Mouse (Mus musculus) heart, postnatal 36 days (tissue): ENCODE results near the gene Mpi. TPM values are rescaled to one million over a fixed set of nuclear protein-coding genes. Genes with fewer than 3 reads are reported as not detected.
A peak's percentile ranks its signal among the peaks of the same experiment; 100 is the strongest.

Source experiments
- DNase-seq, 2 experiments: peaks; one replicate each; pipeline ENCODE4 v3.0.0; 2021 to 2022
- intact Hi-C: fragments of 180-260 bp; cut with DNase I; formaldehyde crosslinking; loops from one replicate; pipeline ENCODE4 v1.15.1; 2025
- total RNA-seq, 2 experiments: library from RNA; stranded (reverse); gene quantifications; 2 replicates each; pipeline ENCODE4 v1.2.3; 2021

Mpi gene
- total RNA-seq, 2 experiments from 2014 or later = 129 to 161 TPM

DNA sequence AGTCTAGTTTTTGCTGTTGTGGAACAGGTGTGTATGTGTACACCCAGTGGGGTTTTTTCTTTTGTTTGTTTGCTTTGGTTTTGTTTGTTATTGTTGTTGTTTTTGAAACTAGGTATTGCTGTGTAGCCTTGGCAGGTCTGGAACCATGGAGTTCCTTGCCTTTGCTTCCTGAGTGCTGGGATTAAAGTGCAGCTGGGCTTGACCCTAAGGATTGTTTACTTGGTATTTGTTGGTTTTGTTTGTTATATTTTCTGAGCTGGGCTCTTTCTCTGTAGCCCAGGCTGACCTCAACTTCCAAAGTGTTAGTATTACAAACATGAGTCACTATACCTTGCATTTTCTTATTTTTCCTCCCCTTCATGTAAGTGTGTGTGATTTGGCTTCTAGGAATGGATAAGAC, 26.1 kb downstream of the Mpi start:
- DNase-seq = no peak
- intact Hi-C loops = loop anchor here (10.0 kb wide), 2 partner anchors 228 to 452 kb away; partner anchors contain the start of gene Sin3a

DNA sequence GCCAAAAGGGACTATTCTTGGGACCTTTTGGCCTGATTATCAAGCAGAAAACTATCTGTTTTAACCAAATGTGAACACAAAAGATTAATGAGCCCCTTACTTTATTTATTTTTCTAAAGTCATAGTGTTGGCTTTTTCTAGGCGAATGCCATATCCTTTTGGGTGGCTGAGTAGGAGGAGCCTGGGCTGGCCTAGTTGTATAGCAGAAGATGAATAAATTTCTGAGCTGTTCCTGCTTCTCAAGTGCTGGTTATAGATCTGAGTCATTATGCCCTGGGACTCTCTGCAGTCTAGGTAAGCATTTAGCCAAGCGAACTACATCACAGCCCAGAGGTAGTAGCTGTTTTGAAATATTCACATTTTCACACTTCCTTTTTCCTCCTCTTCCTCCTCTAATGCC, 27.0 kb downstream of the Mpi start:
- intact Hi-C loops = loop anchor here (10.0 kb wide), 2 partner anchors 229 to 451 kb away; partner anchors contain the start of gene Sin3a
- DNase-seq = no peak

DNA sequence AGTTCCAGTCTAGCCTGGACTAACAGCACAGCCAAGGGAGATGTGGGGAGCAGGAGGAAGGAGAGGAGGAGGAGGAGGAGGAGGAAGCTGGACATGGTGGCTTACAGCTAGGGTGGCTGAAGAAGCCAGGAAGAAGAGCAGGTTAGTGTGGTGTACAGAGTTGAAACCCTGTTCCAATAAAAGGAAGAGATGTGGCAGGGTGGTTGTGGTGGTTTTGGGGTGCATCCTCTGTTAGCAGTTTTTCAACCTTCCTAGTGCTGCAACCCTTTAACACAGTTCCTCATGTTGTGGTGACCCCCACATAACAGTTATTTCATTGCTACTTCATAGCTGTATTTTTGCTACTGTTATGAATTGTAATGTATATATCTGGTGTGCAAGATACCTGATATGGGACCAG, 28.1 kb downstream of the Mpi start:
- intact Hi-C loops = loop anchor here (5.0 to 10.0 kb wide), 3 partner anchors 118 to 450 kb away; partner anchors contain the start of gene Sin3a
- DNase-seq = no peak

DNA sequence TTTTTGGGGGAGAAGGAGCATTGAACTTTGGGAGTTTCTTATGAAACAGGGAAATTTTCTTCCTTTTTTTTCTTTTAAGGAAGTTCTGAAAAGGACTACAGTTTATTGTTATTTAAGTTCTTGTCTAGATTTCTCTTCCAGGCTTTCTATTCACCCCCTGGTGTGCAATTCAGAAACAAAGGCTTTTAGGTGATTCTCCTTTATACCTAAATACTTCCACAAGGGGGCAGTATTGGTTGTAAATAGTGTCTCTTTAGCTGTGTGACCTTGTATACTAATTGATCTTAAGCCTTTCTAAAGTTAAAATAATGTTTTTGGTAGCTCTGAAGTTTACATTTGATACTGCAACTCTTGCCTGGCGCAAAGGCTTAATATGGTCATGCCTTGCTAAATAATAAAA, 28.8 kb downstream of the Mpi start:
- DNase-seq = no peak
- intact Hi-C loops = loop anchor here (2.0 to 10.0 kb wide), 4 partner anchors 119 to 449 kb away; partner anchors contain the start of gene Sin3a

DNA sequence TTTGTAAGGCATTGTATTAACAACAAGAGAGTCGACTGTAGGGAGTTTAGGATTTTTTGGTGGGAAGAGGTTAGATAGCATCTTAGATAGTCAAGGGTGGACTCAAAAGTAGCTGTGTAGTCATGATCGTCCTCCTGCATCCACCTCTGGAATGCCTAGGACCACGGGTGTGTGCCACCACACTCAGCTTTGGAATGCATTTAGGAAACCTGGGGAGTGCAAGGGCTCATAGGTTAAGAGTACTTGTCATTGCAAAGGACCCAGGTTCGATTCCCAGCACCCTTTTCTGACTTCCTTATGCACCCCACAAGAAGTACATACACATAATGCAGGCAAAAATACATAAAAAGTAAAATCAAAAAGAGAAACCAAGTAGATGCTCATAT, 29.7 kb downstream of the Mpi start:
- no peak for DNase-seq
- intact Hi-C loops = loop anchor here (2.0 to 10.0 kb wide), 4 partner anchors 119 to 448 kb away; partner anchors contain the start of gene Sin3a

DNA sequence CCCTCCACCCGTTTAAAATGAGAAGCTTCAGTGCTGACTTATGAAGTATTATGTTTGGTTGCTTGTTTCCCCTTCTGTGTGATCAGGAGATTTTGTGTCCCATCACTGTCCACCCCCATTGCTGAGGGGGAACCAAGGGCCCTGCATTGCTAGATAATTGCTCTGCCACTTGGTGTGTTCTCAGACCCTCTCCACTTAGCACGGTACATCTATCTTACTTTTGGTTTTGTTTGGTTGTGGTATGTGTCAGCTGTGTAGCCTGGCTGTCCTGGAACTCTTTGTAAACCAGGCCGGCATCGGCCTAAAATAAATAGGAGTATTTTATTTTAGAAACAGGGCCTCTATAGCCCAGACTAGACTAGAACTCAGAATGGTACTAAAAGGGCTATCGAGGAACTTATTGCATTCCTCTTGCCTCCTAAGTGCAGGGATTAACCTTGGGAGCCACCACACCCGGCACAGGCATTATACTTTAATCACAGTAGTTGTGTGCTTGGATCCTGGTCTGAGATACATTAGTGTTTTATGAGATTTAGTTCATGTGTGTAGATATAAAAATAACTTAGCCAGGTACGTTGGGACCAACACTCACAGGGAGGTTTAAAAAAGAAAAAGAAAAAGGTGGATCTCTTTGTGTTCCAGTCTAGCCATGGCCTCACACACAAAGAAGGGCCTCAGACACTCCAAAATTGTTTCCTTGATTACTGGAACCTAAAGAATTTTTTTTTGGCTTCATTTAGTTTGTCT, 30.3 kb downstream of the Mpi start:
- DNase-seq = no peak
- intact Hi-C loops = loop anchor here (2.0 to 10.0 kb wide), 4 partner anchors 120 to 447 kb away; partner anchors contain the start of gene Sin3a

DNA sequence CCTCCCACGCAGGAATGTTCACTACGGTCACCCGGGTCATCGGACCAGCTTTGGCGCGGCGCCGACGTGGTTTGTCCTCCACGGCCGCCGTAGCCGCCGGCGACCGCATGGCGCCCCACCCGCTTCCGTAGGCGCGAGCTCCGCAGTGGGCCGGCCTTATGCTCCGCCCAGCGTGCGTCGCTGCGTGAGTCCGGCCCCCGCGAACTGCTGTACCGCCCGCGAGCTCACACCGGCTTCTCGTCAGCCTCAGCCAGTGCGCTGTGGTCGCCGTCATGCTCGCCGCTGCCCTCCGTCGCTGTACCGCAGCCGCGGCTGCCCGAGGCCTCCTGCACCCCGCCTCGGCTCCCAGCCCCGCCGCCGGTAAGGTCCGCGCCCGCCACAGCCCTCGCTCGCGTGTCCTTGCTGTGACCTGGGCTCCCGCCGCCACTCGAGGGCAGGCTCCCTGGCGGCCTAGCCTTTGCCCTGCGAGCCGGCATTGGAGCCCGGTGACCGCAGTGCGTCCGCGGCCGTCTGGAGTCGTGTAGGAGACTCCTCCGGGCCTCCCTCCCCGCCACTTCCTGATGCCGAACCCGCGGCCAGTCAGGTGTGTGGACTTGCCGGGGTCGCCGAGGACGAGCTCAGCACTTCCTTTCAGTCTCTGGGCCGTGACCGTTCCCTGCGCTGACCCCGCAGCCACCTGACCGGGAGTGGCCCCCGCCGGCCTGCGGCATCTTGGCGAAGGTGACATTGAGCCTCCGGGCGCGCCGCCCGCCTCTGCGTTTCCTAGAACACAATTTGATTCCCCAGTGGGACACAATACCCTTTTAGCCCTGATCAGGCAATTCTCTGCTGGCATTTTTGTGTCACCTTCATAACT, 31.3 kb downstream of the Mpi start, which contains the start of gene Cox5a:
TSS of gene Cox5a (plus strand) at position 219 of the 856 bp plus-strand sequence.
- intact Hi-C loops = loop anchor here (5.0 to 10.0 kb wide), 3 partner anchors 121 to 446 kb away; partner anchors contain the start of gene Sin3a
- DNase-seq = peak; percentile 97

DNA sequence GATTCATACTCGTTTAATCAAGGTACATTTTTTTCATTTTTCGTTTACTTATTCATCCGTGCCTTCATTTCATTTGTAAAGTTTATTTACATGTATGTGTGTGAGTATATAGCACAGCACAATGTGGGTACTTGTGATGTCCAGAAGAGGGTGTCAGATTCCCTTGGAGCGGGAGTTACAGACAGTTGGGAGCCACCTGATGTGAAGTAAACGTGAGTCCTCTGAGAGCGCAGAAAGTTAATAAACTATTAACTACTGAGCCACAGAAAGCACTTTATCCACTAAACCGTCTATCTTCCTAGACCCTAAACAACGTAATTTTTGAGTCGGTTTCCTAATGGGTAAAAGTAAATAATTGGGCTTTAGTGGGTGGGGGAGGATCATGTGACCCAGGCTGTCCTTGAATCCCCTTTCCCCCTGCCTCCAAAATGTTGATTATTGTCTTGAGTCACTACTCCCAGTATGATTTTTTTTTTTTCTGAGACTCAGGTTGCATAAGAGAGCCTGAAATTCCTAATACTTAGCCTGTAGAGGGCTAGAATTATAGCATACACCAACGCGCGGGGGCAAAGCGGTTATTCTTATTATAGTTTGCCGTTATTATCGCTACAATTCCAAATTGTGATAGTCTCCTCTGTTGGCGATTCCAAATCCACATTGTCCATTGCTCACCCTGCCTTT, 32.0 kb downstream of the Mpi start:
- intact Hi-C loops = loop anchor here (5.0 to 10.0 kb wide), 3 partner anchors 122 to 446 kb away; partner anchors contain the start of gene Sin3a
- DNase-seq = no peak

DNA sequence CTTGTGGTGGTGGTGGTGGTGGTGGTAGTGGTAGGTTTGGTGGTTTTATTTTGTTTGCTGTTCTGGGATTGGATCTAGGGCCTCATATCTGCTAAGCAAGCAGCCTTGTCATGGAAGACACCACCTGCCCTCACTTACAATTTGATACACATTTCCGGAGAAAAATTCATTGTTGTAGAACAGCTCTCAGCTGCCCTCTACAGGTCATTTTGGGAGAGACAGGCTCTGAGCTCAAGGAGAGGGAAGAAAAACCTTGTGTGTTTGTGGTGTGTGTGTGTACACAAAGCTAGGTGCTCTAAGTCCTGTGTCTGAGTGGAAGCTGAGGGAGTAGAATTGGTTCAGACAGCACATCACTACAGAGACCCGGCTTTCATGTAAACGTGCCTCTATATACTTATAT, 35.5 kb downstream of the Mpi start:
- intact Hi-C loops = loop anchor here (1.0 to 5.0 kb wide), 3 partner anchors 32 to 310 kb away; no protein-coding TSS in a partner anchor
- peak; percentile 68 to 78 for DNase-seq

DNA sequence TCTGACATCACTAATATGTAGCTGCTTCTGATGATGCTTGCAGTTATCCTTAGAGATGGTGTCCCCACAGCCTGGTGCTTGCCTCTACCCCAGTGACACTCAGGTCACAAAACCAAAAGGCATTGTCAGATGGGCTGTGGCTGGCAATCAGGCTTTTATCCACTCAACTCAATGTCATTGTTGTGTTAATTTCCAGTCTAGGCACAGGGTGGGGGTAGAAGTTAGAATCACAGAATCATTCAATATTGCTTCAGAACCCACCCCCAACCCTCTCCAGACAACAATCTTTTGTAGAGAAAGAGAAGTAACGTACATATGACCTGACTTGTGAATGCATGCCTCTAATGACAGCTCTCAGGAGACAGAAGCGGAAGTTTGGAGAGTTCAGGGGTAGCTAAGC, 42.0 kb downstream of the Mpi start:
- no peak for DNase-seq
- intact Hi-C loops = no loop called here

DNA sequence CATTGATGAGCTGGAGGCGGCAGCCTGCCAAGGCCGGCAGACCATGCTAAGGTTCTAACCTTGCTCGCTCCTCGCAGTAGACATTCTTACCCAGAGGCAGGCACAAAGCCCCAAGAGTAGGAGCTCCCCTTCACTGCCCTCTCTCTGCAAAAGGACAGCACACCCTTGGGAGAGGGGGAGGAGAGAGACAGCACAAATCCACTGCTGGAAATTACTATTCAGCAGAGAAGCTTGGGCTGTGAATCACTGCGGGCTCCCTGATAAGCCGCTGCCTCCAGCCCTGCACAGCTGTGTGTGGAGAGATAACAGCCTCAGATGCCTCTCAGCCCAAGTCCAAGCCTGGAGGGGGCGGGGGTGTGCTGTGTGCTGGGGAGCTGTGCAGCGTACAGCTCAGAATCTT, 46.9 kb downstream of the Mpi start:
- peak; percentile 60 to 63 for DNase-seq
- intact Hi-C loops = no loop called here

DNA sequence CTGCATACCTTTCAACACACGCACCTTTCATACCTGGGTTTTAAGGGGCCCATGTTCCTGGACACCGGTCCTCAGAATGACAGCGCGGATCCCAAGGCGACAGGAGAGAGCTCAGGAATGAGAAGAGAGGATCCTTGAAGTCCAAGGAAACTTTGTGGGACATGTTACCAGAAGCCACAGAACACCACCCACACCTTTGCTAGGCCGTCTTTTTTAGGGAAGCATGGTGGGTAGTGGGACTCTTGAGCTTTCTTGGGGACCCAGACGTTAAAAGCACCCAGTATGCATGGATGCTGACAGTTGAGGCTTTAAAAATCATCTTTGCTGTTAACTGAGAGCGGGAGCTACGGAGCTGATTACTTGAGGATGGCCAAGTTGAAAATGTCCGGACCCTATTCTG, 47.7 kb downstream of the Mpi start:
- intact Hi-C loops = no loop called here
- no peak for DNase-seq

DNA sequence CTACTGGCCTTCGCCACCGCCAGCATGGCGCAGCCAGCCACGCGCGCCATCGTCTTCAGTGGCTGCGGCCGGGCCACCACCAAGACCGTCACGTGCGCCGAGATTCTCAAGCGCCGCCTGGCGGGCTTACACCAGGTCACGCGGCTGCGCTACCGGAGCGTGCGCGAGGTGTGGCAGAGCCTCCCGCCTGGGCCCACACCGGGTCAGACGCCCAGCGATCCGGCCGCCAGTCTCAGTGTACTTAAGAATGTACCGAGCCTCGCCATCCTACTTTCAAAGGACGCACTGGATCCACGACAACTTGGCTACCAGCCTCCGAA, 48.2 kb downstream of the Mpi start:
- DNase-seq = peak; percentile 57 to 63
- intact Hi-C loops = no loop called here

DNA sequence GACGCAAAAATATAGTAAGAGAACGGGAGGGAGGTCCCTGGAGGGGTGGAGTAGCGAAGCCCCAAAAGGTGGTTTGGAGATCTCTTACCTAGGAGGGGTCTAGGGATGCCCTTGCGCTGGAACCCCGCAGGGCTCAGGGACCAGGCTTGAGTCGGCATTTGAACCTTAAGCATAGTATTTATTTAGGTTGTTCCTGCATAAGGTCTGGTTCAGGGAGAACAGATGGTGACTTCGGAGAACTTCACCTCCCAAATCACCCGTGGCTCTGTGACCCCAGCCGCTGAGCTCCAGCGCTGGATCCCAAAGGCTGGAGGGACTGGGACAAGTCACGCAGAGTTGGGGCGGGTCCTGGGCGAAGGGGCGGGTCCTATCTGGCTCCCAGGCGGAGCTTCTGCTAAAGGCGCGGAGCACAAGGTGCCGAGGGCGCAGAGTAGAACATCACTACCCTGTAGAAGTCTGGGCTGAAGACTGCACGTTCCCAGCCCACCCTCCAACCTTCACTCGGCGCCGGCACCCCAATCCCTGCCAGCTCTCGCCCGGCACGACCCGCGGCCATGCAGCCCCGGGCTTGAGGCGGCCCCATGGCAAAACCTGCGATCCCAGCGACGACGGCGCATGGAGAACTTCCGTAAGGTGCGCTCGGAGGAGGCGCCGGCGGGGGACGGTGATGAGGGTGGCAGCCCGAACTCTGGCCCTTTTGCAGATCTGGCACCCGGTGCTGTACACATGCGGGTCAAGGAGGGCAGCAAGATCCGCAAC, 48.8 kb downstream of the Mpi start, which contains the start of gene Rpp25:
TSS of gene Rpp25 (plus strand) at position 405 of the 759 bp plus-strand sequence.
- peak; percentile 70 for DNase-seq
- intact Hi-C loops = no loop called here

DNA sequence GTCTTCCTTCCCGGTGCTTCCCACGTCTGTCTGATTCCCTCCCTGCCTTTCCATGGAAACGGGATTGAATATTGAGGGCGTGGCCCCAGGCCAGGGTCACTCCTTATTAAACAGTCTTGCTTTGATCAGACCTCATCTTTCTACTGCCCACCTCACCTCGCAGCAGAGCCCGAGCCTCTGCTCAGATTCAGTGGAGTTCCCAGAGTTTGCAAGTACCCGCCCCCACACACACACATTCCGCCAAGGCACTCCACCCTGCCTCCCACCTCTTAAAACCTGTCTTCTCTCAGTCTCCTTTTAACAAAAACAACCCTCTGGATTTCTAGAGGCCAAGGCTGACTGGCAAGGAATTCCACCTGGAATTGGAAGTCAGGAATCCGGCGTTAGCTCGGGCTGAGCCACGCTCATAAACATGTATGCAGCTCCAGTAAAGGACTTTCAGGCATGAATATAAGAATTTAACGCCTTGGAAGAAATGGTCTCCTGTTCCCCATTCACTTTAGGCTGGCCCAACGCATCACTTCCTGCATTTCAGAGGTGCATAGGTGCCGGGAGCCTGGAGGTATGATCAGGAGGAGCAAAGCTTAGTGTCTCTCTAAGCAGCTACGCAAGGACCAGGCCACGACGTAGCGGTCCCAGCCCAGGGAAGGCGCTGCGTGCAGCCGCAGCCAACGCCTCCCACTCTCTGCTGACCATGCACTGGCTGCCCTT, 49.5 kb downstream of the Mpi start:
- DNase-seq = peak in 1 of 2 experiments; percentile 33
- intact Hi-C loops = no loop called here

DNA sequence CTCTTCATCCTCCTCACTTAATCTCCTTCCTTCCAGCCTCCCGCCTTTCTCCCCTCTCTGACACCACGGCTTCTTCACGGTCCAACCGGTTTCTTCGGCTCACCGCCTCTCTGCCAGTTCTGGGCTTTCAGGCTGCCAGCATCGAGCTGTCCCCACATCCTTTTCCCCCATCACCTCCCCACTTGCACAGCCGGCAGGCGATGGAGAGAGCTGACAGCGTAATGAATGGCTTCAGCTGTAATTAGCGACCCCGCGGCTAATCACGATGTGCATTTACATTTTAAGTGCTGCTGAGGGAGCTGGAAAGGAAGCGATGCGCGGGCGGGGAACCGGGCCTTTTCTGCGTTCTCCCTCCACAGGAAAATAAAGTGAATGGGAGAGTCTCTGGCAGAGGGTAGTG, 50.7 kb downstream of the Mpi start:
- intact Hi-C loops = no loop called here
- DNase-seq = no peak

DNA sequence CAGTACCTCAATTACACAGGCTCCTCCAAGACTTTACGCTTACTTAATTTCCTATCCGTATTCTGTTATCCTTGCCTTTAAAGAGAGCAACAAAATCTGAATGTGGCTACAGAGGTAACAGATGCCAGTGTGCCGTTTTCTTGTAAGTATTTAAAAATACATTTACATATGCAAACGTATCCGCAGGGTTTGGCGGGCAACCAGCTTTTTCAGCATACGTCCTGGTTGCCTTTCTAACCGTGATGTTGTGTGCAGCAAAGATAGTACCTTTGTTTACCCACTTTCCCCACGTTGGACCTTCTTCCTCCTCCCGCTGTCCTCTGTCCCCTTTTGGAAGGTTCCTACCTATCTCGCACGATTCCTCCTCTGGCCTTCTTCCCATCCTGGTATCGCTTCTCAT, 51.1 kb downstream of the Mpi start:
- intact Hi-C loops = no loop called here
- DNase-seq = no peak

DNA sequence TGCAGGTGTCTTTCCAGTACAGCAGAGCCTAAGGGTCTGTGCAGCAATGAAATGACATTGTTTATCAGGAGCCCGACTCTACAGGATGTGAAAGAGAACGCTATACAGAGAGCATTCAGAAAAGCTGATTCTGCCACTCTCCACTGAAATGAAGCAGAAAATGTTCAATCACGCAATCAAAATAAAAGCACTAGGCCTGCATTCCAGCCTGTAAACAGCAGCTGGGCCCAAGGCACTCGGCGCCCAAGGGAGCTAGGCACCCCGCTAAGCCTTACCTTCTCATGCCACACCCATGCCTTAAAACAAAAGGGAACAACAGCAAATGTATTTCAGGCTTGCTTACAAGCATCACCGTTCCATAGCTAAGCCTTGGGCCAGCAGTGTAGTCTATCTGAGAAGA, 54.0 kb downstream of the Mpi start:
- intact Hi-C loops = no loop called here
- no peak for DNase-seq

DNA sequence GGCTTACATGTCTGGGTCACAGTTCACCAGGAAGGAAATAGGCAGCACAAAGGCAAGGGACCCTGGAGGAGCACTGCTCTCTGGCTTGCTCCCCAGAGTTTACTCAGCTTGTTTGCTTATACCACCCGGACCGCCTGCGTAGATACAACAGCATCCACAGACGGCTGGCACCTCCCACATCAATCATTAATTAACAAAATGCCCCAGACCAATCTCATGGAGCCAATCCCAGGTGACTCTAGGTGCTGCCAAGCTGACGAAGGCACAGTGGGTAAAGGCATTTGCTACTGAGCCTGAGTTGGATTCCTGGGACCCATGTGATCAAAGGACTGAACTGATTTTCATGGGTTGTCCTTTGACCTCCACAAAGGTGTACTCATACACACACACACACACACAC, 55.3 kb downstream of the Mpi start:
- no peak for DNase-seq
- intact Hi-C loops = no loop called here
